ENCODE assay signal across 9 mouse cellular contexts in genomic region chr19:6934195-6934977, GRCm38 (mm10). TPM values are rescaled to one million over a fixed set of nuclear protein-coding genes. Genes with fewer than 3 reads are reported as not detected.
DNase-seq lines count a peak whose midpoint lies in the region; ATAC-seq and TF ChIP-seq lines count a peak whose summit lies in the region.
"Had no signal": no experiment of that assay in that cellular context is flagged by ENCODE, and none has a peak within 500 bp of the region (broad histone marks: within the 10 kb centered on the region; RNA-seq: fewer than 3 reads in every experiment).

TSS of gene Kcnk4 (minus strand) at chr19:6934515.

- no peak within 1 kb of the TSS for H3K27ac ChIP-seq in heart, embryonic 11.5 days (ENCODE audit: low read depth, low read length)
- no peak within 1 kb of the TSS for H3K27ac ChIP-seq in ES-E14 (ENCODE audit: insufficient read depth, low read depth, low read length, poor library complexity, severe bottlenecking)
- peak within 1 kb of the TSS; percentile 13; the same call in 1 of the 2 replicates for H3K27ac ChIP-seq in hindbrain, embryonic 10.5 days
- H3K27ac ChIP-seq in liver, embryonic 12.5 days: no peak within 1 kb of the TSS

- H3K4me3 ChIP-seq in heart, embryonic 11.5 days (ENCODE audit: low read depth, low read length): peak within 1 kb of the TSS; percentile 43
- peak within 1 kb of the TSS; percentile 58 to 67 for H3K4me3 ChIP-seq in ES-E14 (ENCODE audit: insufficient read depth in 1 of 2, low read depth in 1 of 2, low read length in 2 of 2, poor library complexity in 1 of 2, severe bottlenecking in 1 of 2)
- H3K4me3 ChIP-seq in hindbrain, embryonic 10.5 days: peak within 1 kb of the TSS; percentile 45
- peak within 1 kb of the TSS; percentile 22 for H3K4me3 ChIP-seq in liver, embryonic 12.5 days

- peaks cover 62% of the 10 kb centered on the region for H3K27me3 ChIP-seq in heart, embryonic 11.5 days (ENCODE audit: control insufficient read depth, insufficient read depth, low read length)
- H3K27me3 ChIP-seq in hindbrain, embryonic 10.5 days (ENCODE audit: insufficient read depth, poor library complexity, severe bottlenecking): peaks cover 89% of the 10 kb centered on the region
- peaks cover 81% of the 10 kb centered on the region for H3K27me3 ChIP-seq in liver, embryonic 12.5 days (replicated peaks)

- in situ Hi-C loops in ES-E14 (cut with MboI; ENCODE audit: low sequenced_read_pairs in 2 of 2, unreplicated experiment in 2 of 2): no loop called here

- H3K9ac ChIP-seq in heart, embryonic 11.5 days (ENCODE audit: low read depth, low read length): peak within 1 kb of the TSS; percentile 52
- H3K9ac ChIP-seq in ES-E14 (ENCODE audit: insufficient read depth, low read depth, low read length, poor library complexity, severe bottlenecking): peak within 1 kb of the TSS; percentile 46
- H3K9ac ChIP-seq in liver, embryonic 12.5 days: no peak within 1 kb of the TSS

- 15% methylated on average over 21 of the region's 23 CpGs for WGBS in heart, embryonic 11.5 days (ENCODE audit: insufficient replicate concordance)
- 10% methylated on average over 23 of the region's 23 CpGs for WGBS in hindbrain, embryonic 10.5 days
- 14% methylated on average over 23 of the region's 23 CpGs for WGBS in liver, embryonic 12.5 days (ENCODE audit: insufficient replicate concordance)

- DNase-seq in heart, postnatal 4 days: no peak
- no peak for DNase-seq in ES-E14 (ENCODE audit: low read depth, low spot score)
- no peak for DNase-seq in hindbrain, embryonic 10.5 days (ENCODE audit: low spot score)
- DNase-seq in gastrocnemius, postnatal 10 days: no peak
- no peak for DNase-seq in Muller cell, postnatal 12 days (ENCODE audit: inconsistent ontology term)

- H3K9me3 ChIP-seq in heart, embryonic 11.5 days (replicated peaks; ENCODE audit: control insufficient read depth, low read length): no peaks in the 10 kb centered on the region
- H3K9me3 ChIP-seq in ES-E14 (ENCODE audit: control insufficient read depth, insufficient read depth, low read depth, low read length): no peaks in the 10 kb centered on the region
- H3K9me3 ChIP-seq in hindbrain, embryonic 10.5 days: no peaks in the 10 kb centered on the region
- no peaks in the 10 kb centered on the region for H3K9me3 ChIP-seq in liver, embryonic 12.5 days (replicated peaks)

- H3K4me1 ChIP-seq in heart, embryonic 11.5 days (ENCODE audit: control insufficient read depth, insufficient read depth, low read length): peaks cover 8% of the 10 kb centered on the region
- peaks cover 3 to 26% of the 10 kb centered on the region in 2 experiments for H3K4me1 ChIP-seq in ES-E14 (ENCODE audit: control insufficient read depth in 2 of 2, insufficient read depth in 2 of 2, low read length in 2 of 2, poor library complexity in 1 of 2)
- H3K4me1 ChIP-seq in hindbrain, embryonic 10.5 days (replicated peaks): peaks cover 26% of the 10 kb centered on the region
- peaks cover 9% of the 10 kb centered on the region for H3K4me1 ChIP-seq in liver, embryonic 12.5 days

- peak within 1 kb of the TSS; percentile 69 for H3K4me2 ChIP-seq in heart, embryonic 11.5 days
- peak within 1 kb of the TSS; percentile 52 for H3K4me2 ChIP-seq in liver, embryonic 12.5 days

- H3K36me3 ChIP-seq in heart, embryonic 11.5 days (ENCODE audit: control insufficient read depth, insufficient read depth, low read length): no peaks in the 10 kb centered on the region
- H3K36me3 ChIP-seq in ES-E14 (ENCODE audit: control insufficient read depth, insufficient read depth, low read length, poor library complexity, severe bottlenecking): no peaks in the 10 kb centered on the region
- 0 out of 2 replicates have a peak, but pooled peaks cover 2% of the 10 kb centered on the region for H3K36me3 ChIP-seq in hindbrain, embryonic 10.5 days
- H3K36me3 ChIP-seq in liver, embryonic 12.5 days: no peaks in the 10 kb centered on the region

- no peak for ATAC-seq in heart, embryonic 11.5 days (replicated peaks; ENCODE audit: insufficient number of reproducible peaks, low FRiP score, low TSS enrichment)
- no peak for ATAC-seq in liver, embryonic 12.5 days
- ATAC-seq in erythroid progenitor cell, adult 5-6 weeks (replicated peaks; ENCODE audit: low FRiP score, poor library complexity, severe bottlenecking): no peak

TF ChIP-seq in ES-E14, 5 proteins besides CTCF, POLR2A, EP300 and RAD21:
- TF ChIP-seq ZNF384 (IDR thresholded peaks at IDR 0.05; ENCODE audit: low read depth, low read length) (no peak), ZC3H11A (IDR thresholded peaks at IDR 0.05; ENCODE audit: borderline replicate concordance, low read depth, low read length) (no peak)

RNA-seq across cellular contexts. Expression of gene Kcnk4, which starts in this region (rescaled TPM):
- polyA plus RNA-seq in heart, embryonic 11.5 days (2014; fragmentation: Nextera tagmentation; extraction: Ambion mirVana): 0.17 and 0.46 TPM in 2 replicates
- under 1 TPM in 1 of 2 experiments, not detected in 1; 0.56 TPM for total RNA-seq in heart, postnatal 4 days (2021)
- total RNA-seq in ES-E14 (2012; rRNA removed): 2.3 and 4.4 TPM in 2 replicates
- not detected in 2 replicates for polyA plus RNA-seq in hindbrain, embryonic 10.5 days (2016; fragmentation: Nextera tagmentation; extraction: Ambion mirVana)
- 0.05 TPM in 1 of 2 replicates, not detected in the other for polyA plus RNA-seq in liver, embryonic 12.5 days (2016; fragmentation: Nextera tagmentation; extraction: Ambion mirVana)
- total RNA-seq in erythroid progenitor cell, adult 5-6 weeks (2015; ENCODE audit: low replicate concordance): not detected in 2 replicates
- not detected in 2 replicates for total RNA-seq in erythroid progenitor cell, adult 5-6 weeks (2017; ENCODE audit: low replicate concordance)
- not detected for total RNA-seq in gastrocnemius, postnatal 10 days (2021)
- polyA plus RNA-seq: large intestine, adult 2 months had no signal
